Mouse (Mus musculus) small intestine, adult 2 months (tissue): ENCODE data around the gene Gfod1. TPM values are rescaled to one million over a fixed set of nuclear protein-coding genes. Genes with fewer than 3 reads are reported as not detected.
A peak's percentile ranks its signal among the peaks of the same experiment; 100 is the strongest.

Source experiments
- H3K27ac ChIP-seq: fragments of 200-500 bp; 2 replicates; pipeline ENCODE4 v1.5.1; 2012; ENCODE audit warnings: low read depth, low read length, control low read depth, inconsistent platforms; ENCODE audit not compliant: insufficient read depth
- H3K27me3 ChIP-seq: fragments of 200-500 bp; 2 replicates; pipeline ENCODE4 v1.6.1; 2012; ENCODE audit warnings: mild to moderate bottlenecking, moderate library complexity, low read length, inconsistent platforms; ENCODE audit not compliant: control insufficient read depth, insufficient read depth
- H3K36me3 ChIP-seq: fragments of 200-500 bp; 2 replicates; pipeline ENCODE4 v1.6.1; 2012; ENCODE audit warnings: mild to moderate bottlenecking, low read length, control low read depth, inconsistent platforms; ENCODE audit not compliant: control insufficient read depth, insufficient read depth
- H3K4me1 ChIP-seq: fragments of 200-500 bp; 2 replicates; pipeline ENCODE4 v1.6.1; 2012; ENCODE audit warnings: low read length, inconsistent platforms, mixed read lengths; ENCODE audit not compliant: control insufficient read depth, insufficient read depth, insufficient read length
- H3K4me3 ChIP-seq: fragments of 200-500 bp; 2 replicates; pipeline ENCODE4 v1.5.1; 2012; ENCODE audit warnings: low read depth, mild to moderate bottlenecking, control low read depth, inconsistent platforms, low read length, moderate library complexity
- CTCF ChIP-seq: fragments of 200-500 bp; IDR thresholded peaks from 2 replicates; pipeline ENCODE4 v1.5.1; 2012; ENCODE audit warnings: low read depth, mild to moderate bottlenecking, control low read depth, inconsistent platforms, low read length, moderate library complexity, mixed read lengths; ENCODE audit not compliant: insufficient replicate concordance, insufficient read length; ENCODE audit errors: extremely low read depth
- POLR2A ChIP-seq: fragments of 200-500 bp; IDR thresholded peaks from 2 replicates; pipeline ENCODE4 v1.6.1; 2012; ENCODE audit warnings: low read depth, mild to moderate bottlenecking, control low read depth, inconsistent platforms, low read length, moderate library complexity
- WGBS: fragments of 180-500 bp; shearing (Covaris S2); methylation state at CpG from one replicate; pipeline ENCODE4 v1.1.7; 2018; 5-methylcytosine and 5-hydroxymethylcytosine counted together
- polyA plus RNA-seq: library from polyadenylated mRNA; depleted of rRNA; stranded (reverse); fragments of >200 nt; gene quantifications from 2 replicates; pipeline ENCODE4 v1.2.3, GENCODE M21; 2012

Gfod1 gene
- polyA plus RNA-seq, 1 experiment = 4.3 TPM

- Histone ChIP-seq H3K4me3 (no peak overlapping the region), H3K27me3 (no peaks in the 10 kb centered on the region), H3K4me1 (peaks cover 27% of the 10 kb centered on the region), H3K36me3 (no peaks in the 10 kb centered on the region), H3K27ac (peak overlapping the region; percentile 77)
- TF ChIP-seq POLR2A (no peak), CTCF (no peak)
- WGBS = 66% methylated on average over 15 of the region's 15 CpGs
Observed at GRCm38 (mm10) chr13:43305181-43305924, 1.4 kb upstream of the Gfod1 start.

GRCm38 (mm10) chr13:43304700-43305099, 728 bp upstream of the Gfod1 start:
- H3K4me3 ChIP-seq = peak overlapping the region; percentile 49
- WGBS = 9% methylated on average over 11 of the region's 11 CpGs
- H3K36me3 ChIP-seq = no peaks in the 10 kb centered on the region
- peaks cover 27% of the 10 kb centered on the region for H3K4me1 ChIP-seq
- H3K27ac ChIP-seq = peak overlapping the region; percentile 65
- TF ChIP-seq CTCF = no peak
- TF ChIP-seq POLR2A = no peak
- H3K27me3 ChIP-seq = no peaks in the 10 kb centered on the region

GRCm38 (mm10) chr13:43303161-43303965, 609 bp downstream of the Gfod1 start:
- TF ChIP-seq POLR2A (0 out of 2 replicates have a peak, but pooled peaks have one; percentile 13), CTCF (no peak)
- H3K27ac ChIP-seq = peak overlapping the region; percentile 82
- WGBS = under 1% methylated on average over 78 of the region's 78 CpGs
- H3K36me3 ChIP-seq = no peaks in the 10 kb centered on the region
- no peaks in the 10 kb centered on the region for H3K27me3 ChIP-seq
- H3K4me3 ChIP-seq = peak overlapping the region; percentile 79
- H3K4me1 ChIP-seq = peaks cover 27% of the 10 kb centered on the region

- peaks cover 27% of the 10 kb centered on the region for H3K4me1 ChIP-seq
- peak overlapping the region; percentile 82; the same call in 1 of the 2 replicates for H3K27ac ChIP-seq
- peak overlapping the region; percentile 79 for H3K4me3 ChIP-seq
- no peaks in the 10 kb centered on the region for H3K27me3 ChIP-seq
- TF ChIP-seq POLR2A (no peak), CTCF (no peak)
- WGBS = 1% methylated on average over 19 of the region's 19 CpGs
- H3K36me3 ChIP-seq = no peaks in the 10 kb centered on the region
Observed at GRCm38 (mm10) chr13:43302651-43303160, 1.3 kb downstream of the Gfod1 start.

- peaks cover 27% of the 10 kb centered on the region for H3K4me1 ChIP-seq
- WGBS = 15% methylated on average over 11 of the region's 11 CpGs
- H3K36me3 ChIP-seq = no peaks in the 10 kb centered on the region
- H3K4me3 ChIP-seq = peak overlapping the region; percentile 53
- no peaks in the 10 kb centered on the region for H3K27me3 ChIP-seq
- TF ChIP-seq POLR2A (no peak), CTCF (no peak)
- H3K27ac ChIP-seq = no peak overlapping the region
Observed at GRCm38 (mm10) chr13:43302239-43302638, 1.7 kb downstream of the Gfod1 start.

- no peak for TF ChIP-seq CTCF
- TF ChIP-seq POLR2A = no peak
- Histone ChIP-seq H3K27me3 (no peaks in the 10 kb centered on the region), H3K4me3 (no peak overlapping the region), H3K4me1 (peaks cover 21% of the 10 kb centered on the region), H3K27ac (peak overlapping the region; percentile 7; the same call in 1 of the 2 replicates), H3K36me3 (no peaks in the 10 kb centered on the region)
- WGBS = 37% methylated on average over 9 of the region's 9 CpGs
Observed at GRCm38 (mm10) chr13:43300906-43301305, 3.1 kb downstream of the Gfod1 start.

- H3K4me3 ChIP-seq = no peak overlapping the region
- H3K36me3 ChIP-seq = no peaks in the 10 kb centered on the region
- no peak overlapping the region for H3K27ac ChIP-seq
- no peaks in the 10 kb centered on the region for H3K27me3 ChIP-seq
- 48% methylated on average over 5 of the region's 5 CpGs for WGBS
- H3K4me1 ChIP-seq = peaks cover 18% of the 10 kb centered on the region
- no peak for TF ChIP-seq POLR2A
- TF ChIP-seq CTCF = no peak
Observed at GRCm38 (mm10) chr13:43300366-43300765, 3.6 kb downstream of the Gfod1 start.
